9 mouse cellular contexts compared by ENCODE assay signal in genomic region chr9:107381723-107382122, GRCm38 (mm10). TPM values are rescaled to one million over a fixed set of nuclear protein-coding genes. Genes with fewer than 3 reads are reported as not detected.
DNase-seq lines count a peak whose midpoint lies in the region; ATAC-seq and TF ChIP-seq lines count a peak whose summit lies in the region.
"Had no signal": no experiment of that assay in that cellular context is flagged by ENCODE, and none has a peak within 500 bp of the region (broad histone marks: within the 10 kb centered on the region; RNA-seq: fewer than 3 reads in every experiment).

No protein-coding gene starts in this region.

- H3K4me2 ChIP-seq in forebrain, embryonic 13.5 days: no peak overlapping the region
- H3K4me2 ChIP-seq in neural tube, embryonic 15.5 days: no peak overlapping the region
- H3K4me2 ChIP-seq in heart, postnatal 0 days (ENCODE audit: low read depth, low read length): no peak overlapping the region
- H3K4me2 ChIP-seq: liver, embryonic 13.5 days had no signal

- H3K9ac ChIP-seq in forebrain, embryonic 13.5 days: no peak overlapping the region
- no peak overlapping the region for H3K9ac ChIP-seq in neural tube, embryonic 15.5 days (replicated peaks)
- no peak overlapping the region for H3K9ac ChIP-seq in heart, postnatal 0 days (replicated peaks; ENCODE audit: low read depth, low read length)
- H3K9ac ChIP-seq: liver, embryonic 13.5 days had no signal

- TF ChIP-seq CTCF in heart, postnatal 0 days (IDR thresholded peaks at IDR 0.05; ENCODE audit: low read depth): no peak
- TF ChIP-seq CTCF in thymus, adult 2 months (IDR thresholded peaks at IDR 0.05; ENCODE audit: borderline replicate concordance, control insufficient read depth, extremely low read depth, insufficient read depth, low read length, poor library complexity): no peak

- TF ChIP-seq EP300 in heart, postnatal 0 days (IDR thresholded peaks at IDR 0.05; ENCODE audit: low read depth): no peak

- no peak overlapping the region for H3K4me3 ChIP-seq in forebrain, embryonic 10.5 days
- no peak overlapping the region for H3K4me3 ChIP-seq in forebrain, embryonic 13.5 days
- H3K4me3 ChIP-seq in neural tube, embryonic 15.5 days (replicated peaks): no peak overlapping the region
- H3K4me3 ChIP-seq in heart, postnatal 0 days (ENCODE audit: low read depth, low read length): no peak overlapping the region
- H3K4me3 ChIP-seq in thymus, adult 2 months (ENCODE audit: control insufficient read depth, insufficient read depth, low read length): no peak overlapping the region
- H3K4me3 ChIP-seq: liver, embryonic 13.5 days had no signal

- WGBS in forebrain, embryonic 10.5 days: 6% methylated on average over 8 of the region's 8 CpGs
- 6% methylated on average over 8 of the region's 8 CpGs for WGBS in forebrain, embryonic 13.5 days
- 13% methylated on average over 8 of the region's 8 CpGs for WGBS in neural tube, embryonic 15.5 days
- WGBS in heart, postnatal 0 days: 1% methylated on average over 8 of the region's 8 CpGs
- WGBS in thymus, adult 2 months: 20% methylated on average over 8 of the region's 8 CpGs

- no peaks in the 10 kb centered on the region for H3K9me3 ChIP-seq in forebrain, embryonic 10.5 days
- no peaks in the 10 kb centered on the region for H3K9me3 ChIP-seq in forebrain, embryonic 13.5 days (replicated peaks)
- H3K9me3 ChIP-seq in neural tube, embryonic 15.5 days (replicated peaks): no peaks in the 10 kb centered on the region
- no peaks in the 10 kb centered on the region for H3K9me3 ChIP-seq in heart, postnatal 0 days (replicated peaks; ENCODE audit: control insufficient read depth, low read length)
- H3K9me3 ChIP-seq: liver, embryonic 13.5 days had no signal

- no peak for TF ChIP-seq POLR2A in thymus, adult 2 months (IDR thresholded peaks at IDR 0.05; ENCODE audit: control insufficient read depth, extremely low read depth, insufficient read depth, low read length, poor library complexity)

- H3K4me1 ChIP-seq in forebrain, embryonic 10.5 days: peaks cover 17% of the 10 kb centered on the region
- peaks cover 26% of the 10 kb centered on the region for H3K4me1 ChIP-seq in forebrain, embryonic 13.5 days
- peaks cover 37% of the 10 kb centered on the region for H3K4me1 ChIP-seq in neural tube, embryonic 15.5 days
- H3K4me1 ChIP-seq in heart, postnatal 0 days (ENCODE audit: control insufficient read depth, insufficient read depth): no peaks in the 10 kb centered on the region
- H3K4me1 ChIP-seq in thymus, adult 2 months (replicated peaks; ENCODE audit: control insufficient read depth, insufficient read depth, low read length): no peaks in the 10 kb centered on the region

- peak; percentile 47 for DNase-seq in forebrain, embryonic 10.5 days (ENCODE audit: extremely low spot score, low spot score)
- DNase-seq in neural tube, embryonic 10.5 days (ENCODE audit: extremely low spot score, low spot score): peak; percentile 53
- peak; percentile 63 for DNase-seq in heart, postnatal 0 days (ENCODE audit: low spot score)
- DNase-seq in retina, embryonic 14.5 days (ENCODE audit: low spot score): peak; percentile 68
- no peak for DNase-seq in thymus, adult 2 months
- no peak for DNase-seq in frontal cortex, postnatal 10 days (ENCODE audit: low spot score in 2 of 2)
- DNase-seq: liver, embryonic 13.5 days had no signal

- H3K27me3 ChIP-seq in forebrain, embryonic 10.5 days (ENCODE audit: poor library complexity, severe bottlenecking): peaks cover 99% of the 10 kb centered on the region
- peaks cover 92% of the 10 kb centered on the region for H3K27me3 ChIP-seq in forebrain, embryonic 13.5 days
- peaks cover 17% of the 10 kb centered on the region for H3K27me3 ChIP-seq in neural tube, embryonic 15.5 days (replicated peaks)
- peaks cover 75% of the 10 kb centered on the region for H3K27me3 ChIP-seq in heart, postnatal 0 days (ENCODE audit: control insufficient read depth, insufficient read depth, low read length)
- H3K27me3 ChIP-seq in thymus, adult 2 months (ENCODE audit: control insufficient read depth, insufficient read depth, low read length): peaks cover 15% of the 10 kb centered on the region

- no peaks in the 10 kb centered on the region for H3K36me3 ChIP-seq in forebrain, embryonic 10.5 days (replicated peaks)
- no peaks in the 10 kb centered on the region for H3K36me3 ChIP-seq in forebrain, embryonic 13.5 days (ENCODE audit: poor library complexity, severe bottlenecking)
- no peaks in the 10 kb centered on the region for H3K36me3 ChIP-seq in neural tube, embryonic 15.5 days
- H3K36me3 ChIP-seq in heart, postnatal 0 days (replicated peaks; ENCODE audit: control insufficient read depth, insufficient read depth, low read length): no peaks in the 10 kb centered on the region
- no peaks in the 10 kb centered on the region for H3K36me3 ChIP-seq in thymus, adult 2 months (ENCODE audit: control insufficient read depth, insufficient read depth, low read length)
- H3K36me3 ChIP-seq: liver, embryonic 13.5 days had no signal

- H3K27ac ChIP-seq in forebrain, embryonic 10.5 days: no peak overlapping the region
- H3K27ac ChIP-seq in forebrain, embryonic 13.5 days: no peak overlapping the region
- no peak overlapping the region for H3K27ac ChIP-seq in neural tube, embryonic 15.5 days (replicated peaks)
- no peak overlapping the region for H3K27ac ChIP-seq in heart, postnatal 0 days (ENCODE audit: low read depth)
- no peak overlapping the region for H3K27ac ChIP-seq in thymus, adult 2 months (ENCODE audit: control insufficient read depth, insufficient read depth, low read length)
- H3K27ac ChIP-seq: liver, embryonic 13.5 days had no signal

- ATAC-seq in forebrain, embryonic 13.5 days: no peak
- ATAC-seq in neural tube, embryonic 15.5 days (ENCODE audit: low FRiP score): no peak
- ATAC-seq in heart, postnatal 0 days (ENCODE audit: insufficient read depth, low read depth): peak; percentile 63

RNA-seq across cellular contexts. Expression of gene Cacna2d2, which starts 17.7 kb away (rescaled TPM):
- polyA plus RNA-seq in forebrain, embryonic 10.5 days (2016; fragmentation: Nextera tagmentation; extraction: Ambion mirVana): 1.0 and 1.2 TPM in 2 replicates
- 3.3 and 4.5 TPM in 2 replicates for polyA plus RNA-seq in forebrain, embryonic 13.5 days (2015; fragmentation: Nextera tagmentation; extraction: Ambion mirVana)
- 7.6 and 9.8 TPM in 2 replicates for polyA plus RNA-seq in neural tube, embryonic 15.5 days (2015; fragmentation: Nextera tagmentation; extraction: Ambion mirVana)
- total RNA-seq in heart, postnatal 0 days (2014; rRNA removed; ENCODE audit: low replicate concordance): 30.6 and 34.8 TPM in 2 replicates
- 1.1 and 1.3 TPM in 2 replicates for polyA plus RNA-seq in heart, postnatal 0 days (2015; fragmentation: Nextera tagmentation; extraction: Ambion mirVana)
- polyA plus RNA-seq in thymus, adult 2 months (2012; rRNA removed): 7.7 and 8.9 TPM in 2 replicates
- polyA plus RNA-seq: liver, embryonic 13.5 days had no signal

RNA-seq across cellular contexts. Expression of gene 6430571L13Rik, which starts 41.3 kb away (rescaled TPM):
- 1.0 and 1.6 TPM in 2 replicates for polyA plus RNA-seq in forebrain, embryonic 10.5 days (2016; fragmentation: Nextera tagmentation; extraction: Ambion mirVana)
- 3.1 and 3.2 TPM in 2 replicates for polyA plus RNA-seq in forebrain, embryonic 13.5 days (2015; fragmentation: Nextera tagmentation; extraction: Ambion mirVana)
- polyA plus RNA-seq in neural tube, embryonic 15.5 days (2015; fragmentation: Nextera tagmentation; extraction: Ambion mirVana): 7.8 and 9.1 TPM in 2 replicates
- total RNA-seq in heart, postnatal 0 days (2014; rRNA removed; ENCODE audit: low replicate concordance): 1.1 and 11.0 TPM in 2 replicates
- 3.1 and 3.3 TPM in 2 replicates for polyA plus RNA-seq in heart, postnatal 0 days (2015; fragmentation: Nextera tagmentation; extraction: Ambion mirVana)
- polyA plus RNA-seq in thymus, adult 2 months (2012; rRNA removed): 0.91 and 1.2 TPM in 2 replicates

RNA-seq across cellular contexts. Expression of gene Hemk1, which starts 43.6 kb away (rescaled TPM):
- 13.5 and 13.7 TPM in 2 replicates for polyA plus RNA-seq in forebrain, embryonic 10.5 days (2016; fragmentation: Nextera tagmentation; extraction: Ambion mirVana)
- 13.3 and 13.9 TPM in 2 replicates for polyA plus RNA-seq in forebrain, embryonic 13.5 days (2015; fragmentation: Nextera tagmentation; extraction: Ambion mirVana)
- polyA plus RNA-seq in neural tube, embryonic 15.5 days (2015; fragmentation: Nextera tagmentation; extraction: Ambion mirVana): 16.3 and 18.2 TPM in 2 replicates
- total RNA-seq in heart, postnatal 0 days (2014; rRNA removed; ENCODE audit: low replicate concordance): 4.8 and 28.7 TPM in 2 replicates
- polyA plus RNA-seq in heart, postnatal 0 days (2015; fragmentation: Nextera tagmentation; extraction: Ambion mirVana): 12.3 and 15.3 TPM in 2 replicates
- 23.6 and 25.5 TPM in 2 replicates for polyA plus RNA-seq in thymus, adult 2 months (2012; rRNA removed)

Comparison
In these comparisons a context has a peak if more than half of its experiments do, and no peak if none do; other contexts are left out.
1. DNase-seq: peak in forebrain, embryonic 10.5 days (single experiment), neural tube, embryonic 10.5 days (single experiment), heart, postnatal 0 days (single experiment) and retina, embryonic 14.5 days (single experiment); none in thymus, adult 2 months (single experiment) and frontal cortex, postnatal 10 days (0 of 2).